In genomic region chr9:123796174-123796573, GRCm38 (mm10) we compare ENCODE assay signal across 8 mouse cellular contexts. TPM values are rescaled to one million over a fixed set of nuclear protein-coding genes. Genes with fewer than 3 reads are reported as not detected.
DNase-seq lines count a peak whose midpoint lies in the region; ATAC-seq lines count a peak whose summit lies in the region.

No protein-coding gene starts in this region.

- H3K36me3 ChIP-seq in heart, embryonic 15.5 days, result peaks cover 74% of the 10 kb centered on the region
- peaks cover 19% of the 10 kb centered on the region for H3K36me3 ChIP-seq in hindbrain, embryonic 16.5 days (ENCODE audit: control insufficient read depth, insufficient read depth, low read length)
- H3K36me3 ChIP-seq in midbrain, embryonic 13.5 days, result peaks cover 67% of the 10 kb centered on the region
- peaks cover 20% of the 10 kb centered on the region for H3K36me3 ChIP-seq in splenic B cell, adult 2 months (ENCODE audit: control insufficient read depth, insufficient read depth, low read length, poor library complexity, severe bottlenecking)

- H3K4me1 ChIP-seq in heart, embryonic 15.5 days (replicated peaks), result no peaks in the 10 kb centered on the region
- no peaks in the 10 kb centered on the region for H3K4me1 ChIP-seq in hindbrain, embryonic 16.5 days (ENCODE audit: control insufficient read depth, insufficient read depth, low read depth, low read length)
- no peaks in the 10 kb centered on the region for H3K4me1 ChIP-seq in midbrain, embryonic 13.5 days (replicated peaks)

- H3K4me2 ChIP-seq in heart, embryonic 15.5 days, result no peak overlapping the region
- no peak overlapping the region for H3K4me2 ChIP-seq in hindbrain, embryonic 16.5 days (ENCODE audit: low read length)
- no peak overlapping the region for H3K4me2 ChIP-seq in midbrain, embryonic 13.5 days (replicated peaks)

- H3K9ac ChIP-seq in heart, embryonic 15.5 days, result no peak overlapping the region
- H3K9ac ChIP-seq in hindbrain, embryonic 16.5 days (ENCODE audit: low read depth, low read length), result no peak overlapping the region
- no peak overlapping the region for H3K9ac ChIP-seq in midbrain, embryonic 13.5 days (replicated peaks)

- no peaks in the 10 kb centered on the region for H3K27me3 ChIP-seq in heart, embryonic 15.5 days
- H3K27me3 ChIP-seq in hindbrain, embryonic 16.5 days (replicated peaks; ENCODE audit: control insufficient read depth, insufficient read depth, low read length), result no peaks in the 10 kb centered on the region
- no peaks in the 10 kb centered on the region for H3K27me3 ChIP-seq in midbrain, embryonic 13.5 days
- no peaks in the 10 kb centered on the region for H3K27me3 ChIP-seq in splenic B cell, adult 2 months (ENCODE audit: control insufficient read depth, insufficient read depth, low read length, poor library complexity, severe bottlenecking)

- DNase-seq in heart, adult 11 months, result no peak
- DNase-seq in NIH3T3 (ENCODE audit: low read depth), result peak; percentile 75
- peak; percentile 44 for DNase-seq in embryo, embryonic 11 days
- DNase-seq in left cerebral cortex, adult 8-10 months (ENCODE audit: low spot score in 2 of 2), result peak; percentile 16 to 17
- peak; percentile 79 for DNase-seq in splenic B cell, adult 2 months (ENCODE audit: low read depth, low spot score)

- H3K4me3 ChIP-seq in heart, embryonic 15.5 days, result no peak overlapping the region
- H3K4me3 ChIP-seq in hindbrain, embryonic 16.5 days (ENCODE audit: low read length), result no peak overlapping the region
- no peak overlapping the region for H3K4me3 ChIP-seq in midbrain, embryonic 13.5 days (replicated peaks)

- 46% methylated on average over 3 of the region's 3 CpGs for WGBS in heart, embryonic 15.5 days
- 79% methylated on average over 3 of the region's 3 CpGs for WGBS in hindbrain, embryonic 16.5 days
- 68% methylated on average over 3 of the region's 3 CpGs for WGBS in midbrain, embryonic 13.5 days

- peak; percentile 50; the same call in 1 of the 2 replicates for ATAC-seq in heart, embryonic 15.5 days (replicated peaks; ENCODE audit: insufficient number of reproducible peaks, insufficient read depth, low FRiP score, low read depth)
- ATAC-seq in hindbrain, embryonic 16.5 days, result 0 out of 2 replicates have a peak, but pooled peaks have one; percentile 72
- peak; percentile 43; the same call in 1 of the 2 replicates for ATAC-seq in midbrain, embryonic 13.5 days

- H3K27ac ChIP-seq in heart, embryonic 15.5 days, result no peak overlapping the region
- H3K27ac ChIP-seq in hindbrain, embryonic 16.5 days (ENCODE audit: low read depth, low read length), result no peak overlapping the region
- H3K27ac ChIP-seq in midbrain, embryonic 13.5 days, result no peak overlapping the region

- no peaks in the 10 kb centered on the region for H3K9me3 ChIP-seq in heart, embryonic 15.5 days (replicated peaks)
- no peaks in the 10 kb centered on the region for H3K9me3 ChIP-seq in hindbrain, embryonic 16.5 days (ENCODE audit: control insufficient read depth, low read length)
- H3K9me3 ChIP-seq in midbrain, embryonic 13.5 days, result no peaks in the 10 kb centered on the region

RNA-seq across cellular contexts. Expression of gene Cxcr6, which starts 10.1 kb away (rescaled TPM):
- polyA plus RNA-seq in heart, embryonic 15.5 days (2015; fragmentation: Nextera tagmentation; extraction: Ambion mirVana), result 0.42 and 1.3 TPM in 2 replicates
- polyA plus RNA-seq in hindbrain, embryonic 16.5 days (2015; fragmentation: Nextera tagmentation; extraction: Ambion mirVana), result 0.07 and 0.18 TPM in 2 replicates
- not detected for total RNA-seq in left cerebral cortex, adult 8-10 months (2022)
- polyA plus RNA-seq in midbrain, embryonic 13.5 days (2015; fragmentation: Nextera tagmentation; extraction: Ambion mirVana), result 0.21 and 0.22 TPM in 2 replicates

RNA-seq across cellular contexts. Expression of gene Fyco1, which starts 55.5 kb away (rescaled TPM):
- 30.9 and 33.4 TPM in 2 replicates for polyA plus RNA-seq in heart, embryonic 15.5 days (2015; fragmentation: Nextera tagmentation; extraction: Ambion mirVana)
- 14.7 and 17.0 TPM in 2 replicates for polyA plus RNA-seq in hindbrain, embryonic 16.5 days (2015; fragmentation: Nextera tagmentation; extraction: Ambion mirVana)
- 10 to 100 TPM; 29.5 to 36.6 (median 29.8) TPM for total RNA-seq in left cerebral cortex, adult 8-10 months (2022)
- 11.1 and 13.3 TPM in 2 replicates for polyA plus RNA-seq in midbrain, embryonic 13.5 days (2015; fragmentation: Nextera tagmentation; extraction: Ambion mirVana)
